Mouse (Mus musculus): ENCODE data around the gene Tmem239.
A peak's percentile ranks its signal among the peaks of the same experiment; 100 is the strongest.

Tmem239 gene

DNA sequence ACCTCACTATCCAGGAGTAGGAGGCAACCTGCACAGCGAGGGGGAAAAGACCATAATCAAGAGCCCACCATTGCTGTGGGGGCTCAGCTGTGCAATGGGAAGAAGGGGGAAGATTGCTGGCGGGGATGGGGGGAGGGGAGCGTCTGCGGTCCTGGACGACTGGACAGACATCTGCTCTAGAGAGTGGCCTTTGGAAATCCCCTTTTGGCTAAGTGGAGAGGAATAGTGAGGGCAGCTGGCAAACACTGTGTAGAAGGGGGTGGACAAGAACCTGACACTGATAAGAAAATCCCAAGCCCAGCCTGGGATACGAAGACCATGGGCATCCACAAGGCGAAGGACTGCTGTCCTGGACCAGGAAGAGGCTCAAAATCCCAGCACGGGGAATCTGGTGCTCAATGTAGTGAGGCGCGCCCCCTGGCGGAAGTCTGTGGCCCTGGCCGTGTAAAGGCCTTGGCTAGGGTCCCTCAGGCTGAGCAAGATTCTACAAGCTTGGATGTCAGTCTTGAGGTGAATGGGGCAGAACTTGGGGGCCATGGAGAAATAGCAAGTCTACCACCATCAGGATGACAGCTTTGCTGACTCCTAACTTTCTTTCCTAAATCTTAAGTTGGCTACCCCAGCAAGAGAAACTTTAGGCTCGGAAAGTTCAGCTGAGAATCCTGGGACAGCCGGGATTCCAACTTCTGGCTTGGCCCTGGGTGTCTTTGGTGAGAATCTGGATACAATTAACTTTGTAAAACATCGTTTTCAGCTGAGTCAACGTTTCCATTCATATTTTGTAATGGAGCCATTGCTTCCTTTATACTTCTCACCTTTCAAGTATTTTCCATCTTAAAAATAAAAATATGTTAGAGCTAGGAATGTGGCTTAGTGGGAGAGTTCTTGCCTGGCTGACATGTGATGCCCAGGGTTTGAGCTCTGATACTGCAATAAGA lies 5.5 kb downstream of the Tmem239 start:
- DNase-seq (ENCODE audit: low spot score in 2 of 2): peak; percentile 67 to 79

DNA sequence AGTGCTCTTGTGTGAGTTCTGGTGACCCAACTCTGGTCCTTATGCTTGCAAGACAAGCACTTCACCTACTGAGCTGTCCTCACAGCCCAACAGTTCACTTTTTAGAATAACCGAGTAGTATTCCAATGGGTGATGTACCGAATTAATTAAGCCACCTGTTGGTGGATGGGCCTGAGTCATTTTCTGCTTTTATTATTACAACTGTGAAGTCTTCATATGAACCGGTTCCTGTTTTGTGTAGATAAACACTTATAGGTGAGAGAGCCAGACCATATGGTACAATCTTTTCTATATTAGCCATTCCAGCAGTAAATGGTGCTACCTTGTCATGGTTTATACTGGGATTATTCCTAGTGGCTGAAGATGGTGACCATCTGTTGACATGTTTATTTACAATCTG lies 6.5 kb downstream of the Tmem239 start:
- no peak for DNase-seq (ENCODE audit: low spot score in 2 of 2)

DNA sequence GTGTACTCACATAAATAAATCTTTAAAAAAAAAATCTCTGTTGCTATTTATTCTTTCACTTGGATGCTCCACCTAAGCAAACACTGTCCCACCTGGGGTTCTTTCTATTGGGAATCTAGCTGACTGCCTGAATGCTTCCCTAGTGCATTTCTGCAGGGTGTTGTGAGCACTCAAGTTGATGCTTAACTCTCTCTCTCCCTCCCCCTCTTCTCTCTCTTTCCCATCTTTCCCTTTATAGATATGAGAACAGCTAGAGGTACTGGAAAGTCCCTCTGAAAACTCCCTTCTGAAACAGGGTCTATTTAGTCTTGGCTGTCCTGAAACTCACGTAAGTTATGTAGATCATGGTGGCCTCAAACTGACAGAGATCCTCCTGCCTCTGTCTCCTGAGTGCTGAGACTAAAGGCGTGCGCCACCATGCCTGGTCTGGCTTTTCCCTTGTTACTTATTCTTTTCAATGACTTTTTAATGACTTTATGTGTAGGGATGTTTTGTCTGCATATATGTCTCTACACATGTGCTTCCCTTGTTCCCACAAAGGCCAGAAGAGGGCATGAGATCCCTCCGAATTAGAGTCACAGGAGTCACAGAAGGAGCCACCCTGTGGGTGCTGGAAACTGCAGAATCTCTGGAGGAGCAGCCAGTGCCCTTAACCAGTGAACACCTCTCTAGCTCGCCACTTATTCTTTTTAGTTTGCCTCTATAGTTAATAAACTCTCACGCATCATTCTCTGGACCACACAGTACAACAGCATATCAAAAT lies 8.0 kb downstream of the Tmem239 start:
- DNase-seq (ENCODE audit: low spot score in 2 of 2): no peak

DNA sequence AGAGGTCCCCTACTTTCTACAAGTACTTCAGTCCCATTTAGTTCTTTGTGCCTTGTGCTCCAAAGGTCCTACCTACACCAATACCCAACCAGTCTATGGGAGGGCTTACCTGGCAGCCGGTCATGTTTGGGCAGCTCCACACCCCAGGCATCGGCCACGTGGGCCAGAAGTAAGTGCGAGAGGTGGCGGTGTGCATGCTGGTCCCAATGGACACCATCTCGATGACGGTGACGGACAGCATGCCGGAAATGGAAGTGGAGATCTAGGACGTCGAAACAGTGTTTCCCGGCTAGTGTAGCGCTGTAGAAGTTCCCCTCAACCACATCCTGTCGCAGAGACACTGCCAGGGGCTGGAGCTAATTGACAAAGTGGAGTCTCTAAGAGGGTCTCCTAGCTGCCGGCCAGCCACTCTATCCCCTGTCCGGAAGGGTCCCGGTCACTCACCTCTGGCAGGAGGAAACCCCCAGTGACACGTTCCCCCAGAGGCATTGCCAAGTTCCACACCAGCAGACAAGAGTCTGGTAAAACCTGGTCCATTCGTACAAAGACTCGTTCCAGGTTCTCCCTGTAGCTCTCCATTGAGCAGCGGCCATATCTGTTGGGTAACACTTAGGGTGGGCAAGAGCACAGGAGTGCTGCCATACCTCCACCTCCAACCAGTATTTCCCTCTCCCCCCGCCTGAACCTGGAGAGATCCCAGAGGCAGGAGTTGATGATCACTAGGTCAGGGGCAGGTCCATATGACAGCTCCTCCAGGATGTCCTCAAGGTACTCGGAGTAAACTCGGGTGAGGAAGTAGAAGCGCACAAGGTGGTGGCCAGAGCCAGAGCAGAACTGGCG lies 15.7 kb downstream of the Tmem239 start:
- DNase-seq (ENCODE audit: low spot score in 2 of 2): no peak

DNA sequence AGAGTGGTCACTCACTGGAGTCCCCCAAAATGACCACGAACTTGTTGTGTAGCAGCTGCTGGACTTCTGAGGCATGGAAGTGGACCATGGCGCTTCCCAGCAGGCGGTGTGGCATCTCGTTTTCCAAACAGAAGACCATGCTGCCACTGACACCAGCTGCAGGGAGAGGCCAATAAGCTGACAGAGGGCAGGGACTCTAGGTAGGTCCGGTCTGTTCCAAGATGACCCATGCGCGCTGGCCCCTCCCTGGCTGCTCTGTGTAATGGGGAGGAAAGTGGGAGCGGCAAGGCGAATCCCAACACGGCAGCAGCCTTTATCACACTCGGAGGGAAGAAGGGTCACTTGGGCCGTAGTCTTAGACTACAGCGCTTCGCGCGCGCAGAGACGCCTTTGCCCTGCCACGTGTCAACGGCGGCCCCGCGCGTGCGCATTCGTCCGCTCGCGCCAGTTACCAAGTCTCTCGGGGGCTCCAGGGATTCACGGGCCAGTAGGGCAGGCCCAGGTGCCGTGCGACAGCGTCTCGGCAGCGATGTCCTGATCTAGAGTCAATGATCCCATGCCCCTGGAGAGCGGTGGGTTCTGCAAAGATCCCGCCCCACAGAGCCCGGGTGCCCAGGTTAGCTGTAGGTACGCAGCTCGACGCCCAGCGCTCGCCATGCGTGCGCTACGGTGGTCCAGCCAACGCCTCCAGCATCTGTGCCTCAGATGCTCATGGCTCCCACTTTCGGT lies 17.3 kb downstream of the Tmem239 start:
- peak; percentile 69 to 75 for DNase-seq (ENCODE audit: low spot score in 2 of 2)

DNA sequence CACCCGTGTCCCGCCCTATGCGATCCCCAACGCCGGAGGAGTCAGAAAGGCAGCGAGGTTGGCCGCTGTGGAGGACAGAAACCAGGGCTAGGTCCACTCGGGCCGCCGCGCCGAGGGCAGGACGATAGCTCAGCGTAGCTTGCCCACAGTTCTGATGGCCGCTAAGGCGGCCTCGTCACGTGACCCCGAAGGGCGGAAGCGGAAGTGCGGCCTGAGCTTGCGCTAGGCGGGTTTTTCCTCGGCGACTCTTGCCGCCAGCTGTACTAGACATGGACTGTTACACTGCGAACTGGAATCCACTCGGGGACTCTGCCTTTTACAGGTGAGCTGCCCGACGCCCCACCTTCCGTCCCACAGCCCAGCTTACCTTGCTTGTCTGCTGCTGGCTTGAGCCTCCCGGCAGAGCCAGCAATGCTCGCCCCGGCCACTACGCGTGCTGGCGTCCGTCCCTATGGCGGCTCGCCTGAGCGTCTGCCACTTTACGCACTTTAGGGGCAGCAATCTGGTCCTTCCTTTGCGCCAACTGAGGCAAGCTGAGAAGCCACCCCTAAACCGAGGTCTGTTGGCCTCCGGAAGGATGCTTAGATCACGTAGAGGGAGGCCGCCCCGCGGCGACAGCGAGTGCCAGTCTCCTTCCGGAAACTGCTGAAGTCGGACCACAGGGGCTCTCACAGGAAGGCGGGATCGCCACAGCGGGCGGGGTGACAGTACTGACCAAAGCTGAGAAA lies 18.0 kb downstream of the Tmem239 start, which contains the start of the genes Vps16 and Pced1a:
Vps16 (plus strand) TSS at position 214 of the 728 bp plus-strand sequence.
Pced1a (minus strand) TSS at position 576 of the 728 bp plus-strand sequence.
- DNase-seq (ENCODE audit: low spot score in 2 of 2): peak; percentile 89 to 92

DNA sequence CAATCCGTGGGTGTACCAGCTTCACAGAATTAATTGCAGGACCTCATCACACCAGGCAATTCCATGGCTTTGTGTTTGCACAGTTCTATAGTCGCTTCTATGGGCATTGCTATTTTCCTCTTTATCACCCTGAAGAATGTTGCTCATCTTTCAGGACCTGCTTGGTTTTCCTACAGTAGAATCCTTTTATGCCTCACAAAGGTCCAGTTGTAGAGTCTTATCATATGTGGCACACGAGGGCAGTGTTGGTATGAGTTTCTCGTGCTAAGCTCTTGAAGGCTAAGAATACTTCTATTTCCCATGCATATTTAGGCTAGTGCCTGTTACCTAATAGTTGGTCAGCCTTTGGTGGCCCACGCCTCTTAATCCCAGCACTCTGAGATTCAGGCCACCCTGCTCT lies 18.8 kb downstream of the Tmem239 start:
- no peak for DNase-seq (ENCODE audit: low spot score in 2 of 2)

DNA sequence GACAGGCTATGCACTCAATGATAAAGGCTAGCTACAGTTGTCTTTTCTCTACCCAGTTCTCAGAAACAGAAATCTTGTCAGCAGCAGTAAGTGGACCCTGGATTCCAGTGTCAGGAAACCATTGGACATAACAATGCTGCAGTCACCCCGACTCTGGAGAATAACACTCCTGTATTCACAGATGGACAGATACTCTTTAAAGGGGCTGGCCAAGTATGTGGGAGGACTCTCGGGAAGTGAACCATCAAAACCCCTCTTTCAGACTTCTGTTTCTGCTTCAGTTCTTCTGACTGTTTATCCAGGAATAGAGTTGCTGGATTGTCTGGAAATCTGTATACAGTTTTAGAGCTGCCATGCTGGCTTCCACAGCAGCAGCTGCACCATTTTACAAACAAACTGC lies 23.6 kb downstream of the Tmem239 start:
- DNase-seq (ENCODE audit: low spot score in 2 of 2): no peak

DNA sequence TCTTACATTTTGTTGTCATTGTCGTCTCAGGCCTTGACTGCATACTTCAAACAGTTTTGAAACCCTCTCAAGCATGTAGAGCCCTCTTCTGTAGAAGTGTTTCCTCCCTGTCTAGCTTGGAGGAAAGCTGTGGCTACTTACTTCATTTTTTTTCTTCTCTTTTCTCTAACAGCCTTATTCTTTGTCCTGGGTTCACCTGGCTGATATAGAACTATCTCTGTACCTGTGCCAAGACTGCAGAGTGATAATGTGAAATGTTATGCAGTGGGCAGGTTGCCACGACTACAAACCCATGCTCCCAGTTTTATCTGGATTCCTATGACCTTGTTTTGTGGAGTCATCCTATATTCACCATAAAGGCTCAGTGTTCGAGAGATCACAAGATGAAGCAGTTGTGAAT lies 24.2 kb downstream of the Tmem239 start:
- no peak for DNase-seq (ENCODE audit: low spot score in 2 of 2)

DNA sequence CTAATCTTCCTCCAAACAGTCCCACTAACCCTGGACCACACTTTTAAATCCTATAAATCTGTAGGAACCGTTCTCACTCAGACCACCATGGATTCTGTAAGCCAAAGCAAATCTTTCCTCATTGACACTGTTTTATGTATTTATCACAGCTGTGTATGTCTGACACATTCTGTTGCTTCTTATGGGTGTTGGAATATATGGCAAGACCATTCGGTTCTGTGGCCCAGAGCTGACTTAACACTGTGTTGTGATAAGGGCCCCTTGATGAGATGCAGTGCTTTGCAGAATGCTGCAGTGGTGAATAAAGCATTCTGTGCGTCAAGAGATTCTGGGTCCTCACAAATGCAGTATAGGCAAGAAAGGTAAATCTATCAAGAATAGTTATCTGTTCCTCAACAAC lies 25.9 kb downstream of the Tmem239 start:
- no peak for DNase-seq (ENCODE audit: low spot score in 2 of 2)

DNA sequence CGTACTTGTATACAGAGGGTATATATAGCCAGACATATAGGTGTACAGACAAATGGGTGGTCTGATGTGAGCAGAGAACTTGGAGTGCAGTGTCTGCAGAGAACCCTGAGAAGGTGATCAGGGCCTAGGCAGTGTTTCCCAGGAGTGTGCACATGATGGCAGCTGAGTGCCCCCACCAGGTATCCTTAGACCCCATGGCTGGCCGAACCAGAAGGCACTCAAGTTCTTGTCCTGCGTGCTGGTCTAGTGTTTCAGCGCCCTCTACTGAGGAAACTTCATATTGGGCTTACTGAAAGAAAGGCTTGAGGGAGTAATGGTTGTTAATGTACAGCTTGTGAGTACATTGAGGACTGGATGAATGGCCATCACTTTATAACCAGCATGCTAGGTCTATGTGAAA lies 26.9 kb downstream of the Tmem239 start:
- no peak for DNase-seq (ENCODE audit: low spot score in 2 of 2)

DNA sequence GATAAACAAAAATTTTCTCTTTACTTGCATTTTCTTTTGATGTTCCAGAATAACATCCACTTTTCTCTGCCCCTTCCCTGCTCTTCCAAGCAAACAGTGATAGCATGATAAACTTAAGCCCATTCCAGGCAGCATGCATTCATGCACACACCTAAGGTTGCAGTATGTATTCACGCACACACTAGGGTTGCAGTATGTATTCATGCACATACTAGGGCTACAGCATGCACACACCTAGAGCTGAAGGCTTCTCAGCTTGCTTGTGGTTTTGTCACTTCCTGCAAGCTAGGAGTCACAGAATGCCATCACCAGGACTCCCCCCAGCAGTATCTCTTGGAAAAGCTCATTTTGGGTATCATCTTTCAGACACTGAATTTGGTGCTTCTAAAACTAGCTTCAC lies 30.5 kb downstream of the Tmem239 start:
- no peak for DNase-seq (ENCODE audit: low spot score in 2 of 2)

DNA sequence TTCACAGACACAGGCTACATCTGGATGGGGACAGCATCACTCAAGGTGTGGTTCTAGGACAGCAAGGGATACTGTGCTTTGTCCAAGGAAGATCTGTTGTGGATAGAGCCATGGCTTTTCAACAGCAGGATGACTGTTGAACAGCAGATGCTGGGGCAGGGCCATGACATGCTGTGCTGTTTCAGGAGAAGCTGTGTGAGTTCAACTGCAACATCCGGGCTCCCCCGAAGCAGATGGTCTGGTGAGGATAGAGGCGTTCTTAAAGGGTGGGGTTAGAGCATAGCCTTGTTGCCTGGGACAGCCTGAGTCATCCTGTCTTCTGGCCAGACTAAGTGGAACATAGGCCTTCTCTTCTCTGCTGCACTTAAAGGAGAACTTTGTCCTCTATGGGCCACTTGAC lies 32.6 kb downstream of the Tmem239 start:
- DNase-seq (ENCODE audit: low spot score in 2 of 2): no peak

DNA sequence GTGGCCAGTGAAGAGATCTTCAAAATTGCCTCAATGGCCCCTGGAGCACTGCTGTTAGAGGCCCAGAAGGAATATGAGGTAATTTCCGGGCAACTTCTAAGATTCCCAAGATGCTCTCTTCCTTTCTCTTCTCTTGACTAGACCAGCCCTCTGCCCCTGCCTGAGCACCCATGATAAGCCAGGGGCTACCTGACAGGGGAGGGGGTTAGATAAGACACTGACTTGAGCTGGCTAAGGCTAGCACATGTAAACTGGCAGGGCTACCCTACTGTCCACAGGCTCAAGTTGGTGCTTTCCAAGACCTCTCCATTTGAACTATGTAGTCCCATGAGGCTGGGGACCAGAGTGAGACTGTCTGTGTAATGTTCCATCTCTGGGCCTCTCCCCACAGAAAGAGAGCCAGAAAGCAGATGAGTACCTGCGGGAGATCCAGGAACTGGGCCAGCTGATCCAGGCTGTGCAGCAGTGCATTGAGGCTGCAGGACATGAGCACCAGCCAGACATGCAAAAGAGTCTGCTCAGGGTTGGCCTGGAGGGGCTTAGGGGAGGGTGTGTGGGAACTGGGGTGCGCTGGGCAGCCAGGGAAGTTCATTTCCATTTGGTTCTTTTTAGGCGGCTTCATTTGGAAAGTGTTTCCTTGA lies 33.7 kb downstream of the Tmem239 start:
- DNase-seq (ENCODE audit: low spot score in 2 of 2): no peak

DNA sequence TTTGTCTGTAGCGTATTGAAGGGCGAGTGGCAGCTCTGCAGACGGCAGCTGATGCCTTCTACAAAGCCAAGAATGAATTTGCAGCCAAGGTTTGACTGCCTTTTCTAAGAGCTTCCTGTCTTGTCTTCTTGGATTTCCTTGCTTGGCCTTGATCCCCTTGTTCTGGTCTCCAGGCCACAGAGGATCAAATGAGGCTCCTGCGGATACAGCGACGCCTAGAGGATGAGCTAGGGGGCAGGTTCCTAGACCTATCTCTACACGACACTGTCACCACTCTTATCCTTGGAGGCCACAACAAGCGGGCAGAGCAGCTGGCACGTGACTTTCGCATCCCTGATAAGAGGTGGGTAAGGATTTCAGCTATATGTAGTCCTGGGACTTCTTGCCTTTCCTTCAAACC lies 35.9 kb downstream of the Tmem239 start:
- DNase-seq (ENCODE audit: low spot score in 2 of 2): no peak

DNA sequence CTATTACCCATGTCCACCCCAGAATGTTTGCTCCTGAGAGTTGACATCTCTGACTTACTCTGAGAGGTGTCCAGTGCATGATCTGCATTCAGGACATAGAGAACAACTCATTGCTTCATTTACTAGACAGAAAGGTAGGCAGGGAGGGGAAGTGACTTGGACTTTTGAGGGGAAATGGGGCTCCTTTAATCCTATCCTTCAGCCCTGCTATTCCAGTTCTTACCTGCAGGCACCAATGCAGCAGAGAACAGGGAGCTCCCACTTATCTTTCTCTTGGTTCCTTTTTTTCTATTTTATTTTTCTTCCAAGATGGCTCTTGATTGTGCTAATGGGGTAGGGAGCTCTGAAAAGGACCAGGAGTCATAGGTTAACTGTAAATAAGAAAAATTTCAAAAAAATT lies 42.2 kb downstream of the Tmem239 start:
- DNase-seq (ENCODE audit: low spot score in 2 of 2): no peak

DNA sequence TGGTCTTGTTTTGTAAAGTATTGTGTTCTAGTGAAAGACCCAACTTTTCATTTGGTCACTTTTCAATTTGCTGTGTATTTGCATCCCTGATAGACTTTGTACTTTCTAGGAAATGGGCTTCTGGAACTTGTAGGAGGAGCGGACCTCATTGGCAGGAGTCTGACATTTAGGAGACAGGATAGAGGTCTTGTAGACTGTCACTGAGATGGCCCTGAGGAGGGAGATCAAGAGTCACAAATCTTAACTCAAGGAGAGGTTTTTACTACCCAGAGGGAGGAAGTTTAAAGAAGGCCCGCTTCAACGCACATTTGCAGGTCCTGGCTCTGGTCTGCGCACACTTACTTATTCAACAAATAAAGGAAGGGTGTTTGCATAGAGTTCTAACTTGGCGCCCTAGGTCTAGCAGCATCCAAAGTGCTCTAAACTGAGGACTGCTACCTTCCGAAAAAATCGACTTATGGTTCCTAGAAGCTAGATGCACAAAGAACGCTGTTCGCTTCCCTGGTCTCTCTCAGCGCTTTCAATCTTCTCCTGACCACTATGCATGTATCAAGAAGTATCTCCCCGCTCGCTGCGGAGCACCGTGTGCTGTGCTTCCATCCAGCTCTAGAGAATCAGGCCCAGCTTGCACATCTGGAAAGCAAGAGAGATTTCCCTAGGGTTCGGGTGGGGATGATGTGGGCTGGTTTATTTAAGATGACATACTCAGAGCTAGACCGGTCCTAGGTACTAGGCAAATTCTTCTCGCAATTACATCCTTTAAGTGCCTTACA lies 42.9 kb downstream of the Tmem239 start:
- DNase-seq (ENCODE audit: low spot score in 2 of 2): peak; percentile 7 to 22

DNA sequence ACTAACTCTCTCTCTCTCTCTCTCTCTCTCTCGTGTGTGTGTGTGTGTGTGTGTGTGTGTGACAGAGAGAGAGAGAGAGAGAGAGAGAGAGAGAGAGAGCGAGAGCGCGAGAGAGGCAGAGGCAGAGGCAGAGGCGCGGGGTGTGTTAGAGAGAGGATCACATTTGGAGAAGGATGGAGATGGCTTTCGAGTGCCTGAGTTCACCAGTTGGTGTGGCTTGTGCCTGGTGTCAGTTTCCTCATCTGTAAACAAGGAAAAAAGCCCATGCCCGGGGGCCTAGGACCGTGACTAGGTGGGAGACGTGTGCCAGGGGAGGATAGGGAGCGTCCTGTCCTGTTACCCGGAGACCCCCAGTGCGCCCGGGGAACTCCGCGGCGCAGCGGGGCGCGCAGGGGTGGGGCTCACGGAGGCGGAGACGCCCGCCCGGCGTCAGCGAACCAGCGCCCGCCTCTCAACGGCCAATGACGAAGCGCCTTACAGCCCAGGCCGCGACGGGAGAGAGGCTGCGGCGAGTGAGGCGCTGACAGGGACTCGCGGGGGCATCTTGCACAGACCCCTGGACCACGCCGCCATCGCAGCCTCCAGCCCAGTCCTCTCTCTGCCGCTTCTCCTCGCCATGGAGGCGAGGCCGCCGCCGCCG lies 43.6 kb downstream of the Tmem239 start, which contains the start of gene Ptpra:
Ptpra (plus strand) TSS at position 485 of the 640 bp plus-strand sequence.
- peak; percentile 92 for DNase-seq (ENCODE audit: low spot score in 2 of 2)

DNA sequence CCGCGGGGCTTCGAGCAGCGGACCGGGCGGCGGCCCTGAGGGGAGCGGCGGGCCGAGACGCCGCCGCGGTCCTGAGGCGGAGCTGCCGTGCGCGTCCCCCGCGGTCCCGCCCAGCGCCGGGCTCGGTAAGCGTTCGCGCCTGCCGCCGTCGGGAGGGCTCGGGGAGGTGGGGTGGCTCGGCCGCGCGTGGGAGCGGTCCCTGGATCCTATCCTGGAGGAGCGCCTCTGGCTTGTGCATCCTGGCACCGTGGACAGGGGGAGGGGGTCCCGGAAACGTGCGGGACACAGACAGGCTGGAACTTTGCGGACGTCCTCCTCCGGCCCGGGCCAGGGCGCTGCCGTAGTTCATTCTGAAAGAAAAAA lies 44.1 kb downstream of the Tmem239 start:
- peak in 1 of 2 experiments; percentile 86 for DNase-seq (ENCODE audit: low spot score in 2 of 2)
